Mouse (Mus musculus): Measurements from ENCODE around the gene Hdac9.

GRCm38 (mm10) chr12:34440930-34441329 is 476.0 kb downstream of the Hdac9 start:
- TF ChIP-seq EP300 (IDR thresholded peaks at IDR 0.05; ENCODE audit: low read depth) = no peak
- no peak for TF ChIP-seq CTCF (IDR thresholded peaks at IDR 0.05; ENCODE audit: low read depth)
